Mouse (Mus musculus): ENCODE results near the gene Bcl2l14. TPM values are rescaled to one million over a fixed set of nuclear protein-coding genes. Genes with fewer than 3 reads are reported as not detected.

The Bcl2l14 gene
- polyA plus RNA-seq, 1 experiment from 2014 or later = 0.12 TPM

DNA sequence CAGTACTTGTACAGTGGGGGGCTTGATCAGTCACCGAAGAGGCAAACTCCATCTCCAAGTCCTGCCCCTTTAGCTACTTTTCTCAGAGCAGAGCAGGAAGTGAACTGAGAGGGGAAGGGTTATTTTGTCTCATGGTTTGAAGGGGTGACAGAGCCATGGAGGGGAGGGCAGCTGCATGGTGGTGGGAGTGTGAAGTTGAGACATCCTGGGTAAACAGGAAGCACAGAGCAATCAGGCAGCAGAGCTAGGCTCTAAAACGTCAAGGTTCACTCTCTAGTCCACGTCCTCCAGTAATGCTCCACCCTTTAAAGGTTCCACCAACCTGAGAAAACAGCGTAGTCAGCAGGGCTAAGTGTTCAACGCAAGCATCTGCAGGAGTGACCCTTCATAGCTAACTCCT is 40.8 kb downstream of the Bcl2l14 start:
- ATAC-seq (replicated peaks) = no peak
- H3K9me3 ChIP-seq = no peaks in the 10 kb centered on the region
- H3K4me1 ChIP-seq = peaks cover 7% of the 10 kb centered on the region; the same call in 1 of the 2 replicates
- H3K4me3 ChIP-seq = no peak overlapping the region
- no peak overlapping the region for H3K9ac ChIP-seq
- no peaks in the 10 kb centered on the region for H3K27me3 ChIP-seq (replicated peaks)
- WGBS = 88% methylated on average over 5 of the region's 5 CpGs
- H3K27ac ChIP-seq = no peak overlapping the region
- H3K4me2 ChIP-seq = no peak overlapping the region
- H3K36me3 ChIP-seq (replicated peaks) = no peaks in the 10 kb centered on the region

DNA sequence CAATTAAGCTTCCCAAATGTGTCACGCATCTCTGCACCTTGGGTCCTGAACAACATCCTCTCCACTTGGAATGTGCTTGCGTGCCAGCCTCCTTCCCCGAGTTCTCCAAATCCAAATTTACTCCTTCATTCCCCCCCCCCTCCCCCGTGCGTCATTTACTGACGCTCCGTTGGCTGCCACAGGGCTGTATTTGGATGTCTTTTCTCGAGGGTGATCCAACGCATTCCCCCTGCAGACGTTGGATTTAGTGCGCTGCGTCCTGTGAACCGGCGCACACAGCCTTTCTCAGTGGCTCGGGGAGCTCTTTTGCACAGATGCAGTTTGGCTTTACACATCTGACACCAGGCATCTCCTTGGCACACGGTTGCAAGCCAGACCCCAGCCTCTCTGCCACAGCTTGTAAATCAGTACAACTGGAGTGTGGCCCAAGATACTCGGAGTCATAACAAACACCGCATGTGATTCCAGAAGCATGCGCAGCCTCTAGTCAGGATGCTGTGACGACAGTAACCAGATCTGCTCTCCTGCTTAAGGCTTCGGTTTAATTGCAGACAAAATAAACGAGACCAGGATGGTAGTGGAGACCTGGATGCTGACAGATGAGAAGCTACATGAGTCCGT is 43.4 kb downstream of the Bcl2l14 start:
- Histone ChIP-seq H3K27ac (peak overlapping the region; percentile 66), H3K4me2 (peak overlapping the region; percentile 52), H3K9me3 (no peaks in the 10 kb centered on the region), H3K4me3 (peak overlapping the region; percentile 28), H3K36me3 (replicated peaks) (no peaks in the 10 kb centered on the region), H3K27me3 (replicated peaks) (no peaks in the 10 kb centered on the region), H3K9ac (peak overlapping the region; percentile 26), H3K4me1 (peaks cover 7% of the 10 kb centered on the region; the same call in 1 of the 2 replicates)
- WGBS = 9% methylated on average over 23 of the region's 23 CpGs
- ATAC-seq (replicated peaks) = peak; percentile 78

DNA sequence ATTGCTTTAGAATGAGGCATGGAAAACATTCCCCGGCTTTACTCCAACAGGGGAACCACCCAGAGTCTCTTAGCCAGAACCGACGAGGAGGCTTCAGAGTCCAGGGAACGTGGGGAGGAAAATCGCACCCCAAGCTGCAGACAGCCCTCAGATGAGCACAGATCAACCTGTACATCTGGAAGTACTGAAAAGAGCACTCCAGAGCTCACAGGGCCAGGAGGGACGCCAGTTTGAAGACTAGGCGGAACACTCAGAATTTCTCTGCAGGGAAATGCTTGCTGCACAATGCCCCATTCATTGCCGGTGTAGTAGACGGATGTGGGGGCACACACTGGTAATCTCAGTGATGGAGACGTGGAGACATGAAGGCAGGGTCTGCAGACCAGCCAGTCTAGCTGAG is 43.9 kb downstream of the Bcl2l14 start:
- H3K4me1 ChIP-seq = peaks cover 7% of the 10 kb centered on the region; the same call in 1 of the 2 replicates
- peak overlapping the region; percentile 52 for H3K4me2 ChIP-seq
- peak overlapping the region; percentile 28 for H3K4me3 ChIP-seq
- H3K9me3 ChIP-seq = no peaks in the 10 kb centered on the region
- WGBS = 29% methylated on average over 10 of the region's 10 CpGs
- peak overlapping the region; percentile 66 for H3K27ac ChIP-seq
- no peak overlapping the region for H3K9ac ChIP-seq
- no peaks in the 10 kb centered on the region for H3K27me3 ChIP-seq (replicated peaks)
- 0 out of 2 replicates have a peak, but pooled peaks cover 2% of the 10 kb centered on the region for H3K36me3 ChIP-seq (replicated peaks)
- ATAC-seq (replicated peaks) = no peak

DNA sequence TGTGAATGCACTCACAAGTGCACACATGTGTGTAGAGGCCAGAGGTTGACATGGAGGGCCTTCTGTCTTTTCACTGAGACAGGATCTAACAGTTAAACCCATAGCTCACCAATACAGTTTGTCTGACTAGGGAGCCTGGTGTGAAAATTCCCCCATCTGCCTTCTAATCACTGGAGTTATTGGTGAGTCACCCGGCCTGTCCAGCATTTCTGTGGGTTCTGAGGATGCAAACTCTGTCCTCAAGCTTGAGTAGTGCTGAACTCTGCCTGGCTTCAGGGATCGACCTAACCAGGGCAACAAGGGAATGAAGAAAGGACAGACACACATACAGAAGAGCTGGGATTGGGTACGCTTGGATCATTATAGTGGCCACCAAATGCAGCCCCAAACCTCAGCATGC is 45.6 kb downstream of the Bcl2l14 start:
- Histone ChIP-seq H3K36me3 (replicated peaks) (0 out of 2 replicates have a peak, but pooled peaks cover 6% of the 10 kb centered on the region), H3K27me3 (replicated peaks) (no peaks in the 10 kb centered on the region), H3K9ac (no peak overlapping the region), H3K4me2 (no peak overlapping the region), H3K4me1 (peaks cover 7% of the 10 kb centered on the region; the same call in 1 of the 2 replicates), H3K4me3 (no peak overlapping the region), H3K9me3 (no peaks in the 10 kb centered on the region), H3K27ac (no peak overlapping the region)
- no peak for ATAC-seq (replicated peaks)
- 96% methylated on average over 3 of the region's 3 CpGs for WGBS

DNA sequence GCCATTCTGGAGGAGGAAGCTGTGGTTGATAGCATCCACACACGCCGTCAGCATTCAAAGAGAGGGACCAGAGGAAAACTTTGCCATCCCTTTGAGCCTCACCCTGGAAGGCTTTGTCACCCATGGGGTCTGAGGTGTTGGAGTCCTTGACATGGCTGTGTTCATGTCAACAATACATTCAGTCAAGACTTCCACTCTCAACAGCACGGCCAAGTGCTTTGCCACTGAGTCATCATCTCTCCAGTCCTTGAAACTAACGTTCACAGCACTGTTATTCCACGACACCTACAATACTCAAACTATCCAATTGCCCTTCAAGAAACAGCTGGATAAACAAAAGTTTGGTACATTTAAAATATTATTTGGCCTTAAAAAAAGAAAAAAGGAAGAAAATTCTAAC is 46.1 kb downstream of the Bcl2l14 start:
- ATAC-seq (replicated peaks) = no peak
- no peak overlapping the region for H3K4me3 ChIP-seq
- H3K27ac ChIP-seq = no peak overlapping the region
- no peaks in the 10 kb centered on the region for H3K27me3 ChIP-seq (replicated peaks)
- H3K4me2 ChIP-seq = no peak overlapping the region
- H3K4me1 ChIP-seq = peaks cover 7% of the 10 kb centered on the region; the same call in 1 of the 2 replicates
- H3K36me3 ChIP-seq (replicated peaks) = 0 out of 2 replicates have a peak, but pooled peaks cover 6% of the 10 kb centered on the region
- 94% methylated on average over 5 of the region's 5 CpGs for WGBS
- no peak overlapping the region for H3K9ac ChIP-seq
- H3K9me3 ChIP-seq = no peaks in the 10 kb centered on the region

DNA sequence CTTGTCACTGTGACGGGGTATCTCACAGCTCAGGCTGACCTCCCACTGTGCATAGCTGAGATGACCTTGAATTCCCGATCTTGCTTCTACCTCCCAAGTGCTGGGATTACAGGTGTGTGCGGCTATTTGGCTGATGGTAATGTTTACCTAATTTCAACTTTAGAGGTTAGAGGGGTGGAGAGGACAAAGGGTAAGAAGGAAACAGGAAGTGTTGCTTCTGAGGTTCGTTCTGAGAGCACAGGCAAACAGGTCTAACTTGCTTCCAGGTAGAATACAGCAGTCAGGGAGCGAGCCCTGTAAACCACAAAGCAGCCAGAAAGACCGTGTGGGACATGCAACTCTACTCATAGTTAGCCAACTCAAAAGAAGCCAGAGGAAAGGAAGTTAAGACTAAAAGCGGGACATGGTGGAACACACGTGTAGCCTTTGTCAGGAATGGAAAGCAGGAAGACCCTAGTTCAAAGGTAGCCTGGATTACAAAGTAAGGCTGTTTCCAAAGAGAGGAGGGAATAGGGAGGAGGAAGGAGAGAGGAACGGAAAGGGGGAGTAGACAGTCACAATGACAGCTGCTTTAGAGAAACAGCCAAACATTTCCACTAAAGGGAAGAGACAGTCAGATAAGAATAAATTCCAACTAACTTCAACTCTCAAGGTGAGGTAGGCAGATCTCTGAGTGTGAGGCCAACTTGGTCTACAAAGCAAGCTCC is 47.2 kb downstream of the Bcl2l14 start:
- no peak for ATAC-seq (replicated peaks)
- no peak overlapping the region for H3K9ac ChIP-seq
- H3K27ac ChIP-seq = no peak overlapping the region
- H3K4me2 ChIP-seq = no peak overlapping the region
- H3K9me3 ChIP-seq = no peaks in the 10 kb centered on the region
- 83% methylated on average over 9 of the region's 9 CpGs for WGBS
- no peaks in the 10 kb centered on the region for H3K27me3 ChIP-seq (replicated peaks)
- 0 out of 2 replicates have a peak, but pooled peaks cover 6% of the 10 kb centered on the region for H3K36me3 ChIP-seq (replicated peaks)
- no peak overlapping the region for H3K4me3 ChIP-seq
- peaks cover 7% of the 10 kb centered on the region; the same call in 1 of the 2 replicates for H3K4me1 ChIP-seq

DNA sequence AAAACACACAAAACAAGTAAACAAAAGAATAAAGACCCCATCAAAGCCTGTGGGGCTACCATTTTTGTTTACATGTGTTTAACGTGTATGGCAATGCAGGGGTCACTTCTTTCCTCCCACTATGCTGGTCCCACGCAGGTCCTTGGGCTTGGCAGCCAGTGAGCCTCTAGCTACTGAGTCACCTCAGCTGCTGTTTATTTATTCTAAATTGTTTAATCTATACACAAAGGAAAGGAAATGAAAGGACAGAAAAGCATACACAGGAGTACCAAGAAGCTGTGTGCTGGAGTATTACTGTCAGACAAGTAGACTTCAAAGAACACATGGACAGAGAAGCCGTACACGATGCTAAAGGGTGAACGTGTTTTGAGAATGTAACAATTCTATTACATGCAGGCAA is 47.8 kb downstream of the Bcl2l14 start:
- Histone ChIP-seq H3K4me2 (no peak overlapping the region), H3K27me3 (replicated peaks) (no peaks in the 10 kb centered on the region), H3K9ac (no peak overlapping the region), H3K27ac (no peak overlapping the region), H3K9me3 (no peaks in the 10 kb centered on the region), H3K36me3 (replicated peaks) (0 out of 2 replicates have a peak, but pooled peaks cover 6% of the 10 kb centered on the region), H3K4me3 (no peak overlapping the region), H3K4me1 (peaks cover 4% of the 10 kb centered on the region; the same call in 1 of the 2 replicates)
- 77% methylated on average over 5 of the region's 5 CpGs for WGBS
- ATAC-seq (replicated peaks) = no peak

DNA sequence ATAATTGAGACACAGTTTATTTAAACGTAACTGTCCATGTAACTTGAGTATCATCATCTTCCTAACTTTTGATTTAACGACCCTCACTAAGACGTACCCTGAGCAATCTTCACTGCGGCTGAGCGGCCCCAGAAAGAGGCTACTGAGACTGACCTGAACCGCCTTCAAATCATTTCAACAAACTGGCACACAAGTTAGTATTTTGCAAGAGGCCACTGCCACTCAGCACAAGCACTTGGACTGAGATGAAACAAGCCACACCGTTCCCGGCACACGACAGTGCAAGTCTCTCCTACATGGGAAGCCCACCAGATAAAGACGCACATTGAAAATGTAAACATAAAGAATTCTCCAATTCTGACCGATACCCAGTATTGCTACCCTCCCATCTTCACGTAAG is 52.3 kb downstream of the Bcl2l14 start:
- no peaks in the 10 kb centered on the region for H3K9me3 ChIP-seq
- H3K27ac ChIP-seq = no peak overlapping the region
- no peak overlapping the region for H3K9ac ChIP-seq
- no peak overlapping the region for H3K4me3 ChIP-seq
- H3K4me2 ChIP-seq = no peak overlapping the region
- H3K27me3 ChIP-seq (replicated peaks) = no peaks in the 10 kb centered on the region
- no peak for ATAC-seq (replicated peaks)
- H3K4me1 ChIP-seq = no peaks in the 10 kb centered on the region
- peaks cover 24% of the 10 kb centered on the region for H3K36me3 ChIP-seq (replicated peaks)
- 85% methylated on average over 12 of the region's 12 CpGs for WGBS

DNA sequence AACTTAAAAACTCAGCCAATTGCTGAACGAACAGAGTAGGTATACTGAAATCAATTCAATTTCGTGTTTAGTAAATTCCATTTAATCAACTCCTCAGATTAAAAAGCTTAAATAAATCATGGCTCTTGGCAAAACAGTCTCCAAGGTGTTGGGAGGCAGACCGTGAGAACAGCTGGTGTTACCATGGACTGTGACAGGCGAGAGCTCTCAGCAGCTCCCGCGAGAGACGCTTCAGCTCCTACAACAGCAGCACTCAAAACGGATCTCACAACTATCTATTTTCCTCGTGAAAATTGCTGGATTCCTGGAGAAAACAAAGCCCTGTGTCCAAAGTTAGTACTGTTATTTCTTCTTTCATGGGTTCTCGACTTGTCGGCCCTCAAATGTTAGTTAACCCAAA is 53.8 kb downstream of the Bcl2l14 start:
- Histone ChIP-seq H3K4me3 (no peak overlapping the region), H3K27ac (no peak overlapping the region), H3K36me3 (replicated peaks) (peaks cover 29% of the 10 kb centered on the region), H3K4me1 (no peaks in the 10 kb centered on the region), H3K27me3 (replicated peaks) (no peaks in the 10 kb centered on the region), H3K9ac (no peak overlapping the region), H3K9me3 (no peaks in the 10 kb centered on the region), H3K4me2 (no peak overlapping the region)
- 51% methylated on average over 11 of the region's 11 CpGs for WGBS
- ATAC-seq (replicated peaks) = peak; percentile 55; the same call in 1 of the 2 replicates

DNA sequence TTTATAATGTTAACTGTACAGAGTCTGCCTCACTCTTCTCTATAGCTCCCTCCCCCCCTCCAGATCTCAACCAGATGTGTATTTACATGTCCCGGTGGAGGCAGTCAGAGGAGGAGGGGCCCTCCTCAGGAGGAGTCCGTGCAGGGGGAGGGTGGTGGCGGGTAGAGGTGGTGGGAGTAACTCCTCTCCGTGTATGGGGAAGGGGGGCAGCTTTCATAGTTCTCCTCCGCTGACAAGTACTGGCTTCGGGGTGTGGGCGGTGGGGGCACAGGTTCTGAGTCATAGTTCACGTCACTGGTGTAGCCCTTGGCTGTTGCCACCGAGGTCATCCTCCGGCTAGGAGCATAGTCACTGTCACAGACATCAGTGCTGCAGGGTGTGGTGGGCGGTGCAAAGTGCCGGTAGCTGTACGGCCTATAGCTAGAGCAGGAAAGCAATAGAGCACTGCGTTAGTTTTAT is 54.6 kb downstream of the Bcl2l14 start:
- peaks cover 29% of the 10 kb centered on the region for H3K36me3 ChIP-seq (replicated peaks)

DNA sequence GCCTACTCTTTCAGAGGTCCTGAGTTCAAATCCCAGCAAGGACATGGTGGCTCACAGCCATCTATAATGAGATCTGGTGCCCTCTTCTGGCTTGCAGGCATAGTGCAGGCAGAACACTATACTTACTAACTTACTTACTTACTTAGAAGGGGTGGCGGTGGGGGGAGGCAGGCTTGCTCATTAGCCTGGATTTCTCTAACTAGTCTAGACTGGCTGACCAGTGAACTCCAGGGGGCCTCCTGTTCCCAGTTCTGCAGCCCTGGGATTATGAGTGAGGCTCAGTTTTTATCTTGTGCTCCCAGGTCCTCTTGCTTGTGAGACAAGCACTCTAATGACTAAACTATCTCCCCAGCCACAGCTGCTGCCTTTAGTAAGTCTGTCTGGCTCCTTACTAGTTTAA is 58.0 kb downstream of the Bcl2l14 start:
- no peak for ATAC-seq (replicated peaks)
- Histone ChIP-seq H3K9ac (no peak overlapping the region), H3K4me3 (no peak overlapping the region), H3K27ac (no peak overlapping the region), H3K4me2 (no peak overlapping the region), H3K27me3 (replicated peaks) (no peaks in the 10 kb centered on the region), H3K4me1 (no peaks in the 10 kb centered on the region), H3K9me3 (no peaks in the 10 kb centered on the region), H3K36me3 (replicated peaks) (peaks cover 36% of the 10 kb centered on the region)
- 97% methylated on average over 1 of the region's 1 CpGs for WGBS

More for the DNA sequence above, 54.6 kb downstream of the Bcl2l14 start:
- ATAC-seq (replicated peaks) = peak; percentile 44
- Histone ChIP-seq H3K4me2 (no peak overlapping the region), H3K4me3 (no peak overlapping the region), H3K27ac (no peak overlapping the region), H3K9ac (no peak overlapping the region), H3K9me3 (no peaks in the 10 kb centered on the region), H3K4me1 (no peaks in the 10 kb centered on the region), H3K27me3 (replicated peaks) (no peaks in the 10 kb centered on the region)
- 67% methylated on average over 14 of the region's 14 CpGs for WGBS

DNA sequence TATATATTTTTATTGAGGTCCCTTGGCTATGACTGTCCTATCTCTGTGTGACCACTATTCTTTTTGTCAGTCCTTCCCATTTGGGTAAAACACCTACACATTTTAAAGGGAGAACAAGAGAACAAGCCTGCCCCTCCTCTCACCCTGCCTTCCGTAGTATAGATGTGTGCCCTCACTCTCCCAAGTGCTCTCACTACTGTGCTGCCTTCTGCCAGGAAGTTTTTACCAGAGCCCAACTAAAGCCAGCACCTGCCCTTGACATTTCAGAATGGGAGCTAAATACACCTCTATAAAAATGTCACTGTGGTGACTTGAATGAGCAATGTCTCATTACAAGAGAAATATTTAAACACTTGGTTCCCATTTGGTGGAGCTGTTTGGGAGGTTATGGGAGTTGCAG is 62.3 kb downstream of the Bcl2l14 start:
- 91% methylated on average over 1 of the region's 1 CpGs for WGBS

More for the DNA sequence above, 62.3 kb downstream of the Bcl2l14 start:
- Histone ChIP-seq H3K9ac (no peak overlapping the region), H3K4me3 (no peak overlapping the region), H3K27me3 (replicated peaks) (no peaks in the 10 kb centered on the region), H3K4me1 (no peaks in the 10 kb centered on the region), H3K9me3 (no peaks in the 10 kb centered on the region), H3K36me3 (replicated peaks) (peaks cover 26% of the 10 kb centered on the region), H3K4me2 (no peak overlapping the region), H3K27ac (no peak overlapping the region)
- ATAC-seq (replicated peaks) = no peak
